Mouse (Mus musculus) cortical plate, adult 2 months (tissue): ENCODE data around the gene Polr1e.

Experiments used
- CTCF ChIP-seq: fragments of 200-500 bp; IDR thresholded peaks from 2 replicates; pipeline ENCODE4 v1.5.1; 2011; ENCODE audit warnings: mild to moderate bottlenecking, control low read depth, low read length; ENCODE audit not compliant: insufficient read depth; ENCODE audit errors: extremely low read depth
- POLR2A ChIP-seq: fragments of 200-500 bp; IDR thresholded peaks from 2 replicates; pipeline ENCODE4 v1.6.1; 2011; ENCODE audit warnings: mild to moderate bottlenecking, low read length, control low read depth; ENCODE audit not compliant: insufficient read depth; ENCODE audit errors: extremely low read depth

GRCm38 (mm10) chr4:45054862-45055261 is 36.5 kb downstream of the Polr1e start:
- TF ChIP-seq POLR2A = no peak
- peak; percentile 46 for TF ChIP-seq CTCF
